Mouse (Mus musculus) common myeloid progenitor, adult 5-6 weeks (primary cell): Measurements from ENCODE around the gene Gck. TPM values are rescaled to one million over a fixed set of nuclear protein-coding genes. Genes with fewer than 3 reads are reported as not detected.

Experiments used
- ATAC-seq: replicated peaks from 2 replicates; pipeline ENCODE4 v1.8.0; 2016; ENCODE audit warnings: low read depth, mild to moderate bottlenecking, moderate TSS enrichment, inconsistent platforms; ENCODE audit not compliant: poor library complexity, severe bottlenecking
- total RNA-seq: library from RNA; stranded (forward); fragments of 200-1000, 187-1606 nt; gene quantifications from 2 replicates; pipeline ENCODE4 v1.2.3, GENCODE M21; 2017

The Gck gene
- total RNA-seq, 1 experiment from 2014 or later = not detected

DNA sequence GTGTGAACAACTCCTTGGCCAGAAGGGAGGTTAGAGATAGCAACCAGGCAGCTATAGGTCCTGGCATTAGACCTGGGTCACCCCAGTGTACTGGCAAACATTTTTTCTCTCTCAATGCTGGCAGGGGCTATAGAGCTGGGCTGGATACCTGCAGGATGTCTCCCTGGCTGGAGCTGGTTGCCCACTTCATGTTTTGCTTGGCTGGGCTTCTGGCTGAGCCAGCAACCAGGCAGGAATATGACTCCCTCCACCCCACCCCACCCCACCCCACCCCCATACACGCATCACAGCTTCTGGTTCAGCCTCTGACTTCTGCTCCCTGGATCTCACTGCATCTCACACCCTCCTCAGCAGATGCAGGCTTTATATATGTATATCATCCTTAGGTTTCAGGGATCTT is 97.6 kb downstream of the Gck start:
- ATAC-seq = no peak

DNA sequence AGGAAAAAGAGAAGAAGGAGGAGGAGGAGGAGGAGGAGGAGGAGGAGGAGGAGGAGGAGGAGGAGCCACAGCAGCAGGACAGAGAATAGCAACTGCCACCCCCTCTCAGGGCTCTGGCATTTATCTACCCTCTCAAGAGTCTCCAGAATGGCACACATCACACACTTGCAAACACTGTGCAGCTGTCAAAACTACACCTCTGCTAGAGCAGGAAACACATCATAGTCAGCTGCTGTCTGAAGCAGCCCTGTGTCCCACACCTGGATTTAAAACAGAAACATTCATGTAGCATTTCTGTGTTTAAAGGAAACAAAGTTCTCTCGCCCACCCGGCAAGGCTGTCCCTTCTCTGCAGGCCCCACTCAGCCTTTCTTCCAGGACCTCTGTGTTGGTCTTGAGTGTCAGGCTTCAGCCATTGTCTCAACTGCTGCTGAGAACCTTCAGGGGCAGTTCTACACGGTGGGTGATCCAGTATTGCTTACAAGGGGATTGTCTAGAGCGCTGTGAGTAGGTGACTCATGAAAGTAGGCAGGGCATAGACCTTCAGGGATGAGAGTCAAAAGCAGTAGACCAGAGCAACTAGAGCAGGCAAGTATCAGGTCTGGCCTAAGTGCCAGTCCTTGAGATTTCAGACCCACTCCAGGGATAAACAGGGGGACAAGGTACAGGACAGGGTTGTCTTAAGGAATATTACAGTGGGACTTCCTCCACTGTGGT is 98.7 kb downstream of the Gck start:
- no peak for ATAC-seq

Other genes starting within 250 kb of the Gck start
- 38.7 and 82.1 TPM in 2 replicates for gene Mrps24, start 234.4 kb downstream of the Gck start, total RNA-seq
- 7.4 and 10.5 TPM in 2 replicates for gene Urgcp, start 187.7 kb downstream of the Gck start, total RNA-seq
- 72.8 and 77.1 TPM in 2 replicates for gene Dbnl, start 161.6 kb downstream of the Gck start, total RNA-seq
- not detected in 2 replicates for gene Pgam2, start 146.3 kb downstream of the Gck start, total RNA-seq
- gene Polm, start 112.1 kb downstream of the Gck start, total RNA-seq = 0.97 and 2.6 TPM in 2 replicates
- gene Aebp1, start 88.1 kb downstream of the Gck start, total RNA-seq = not detected in 2 replicates
- gene Pold2, start 71.8 kb downstream of the Gck start, total RNA-seq = 49.9 and 61.2 TPM in 2 replicates
- gene Myl7, start 51.3 kb downstream of the Gck start, total RNA-seq = not detected in 2 replicates
- 32.8 and 33.6 TPM in 2 replicates for gene Ykt6, start 5.6 kb upstream of the Gck start, total RNA-seq
- gene Camk2b, start 116.3 kb upstream of the Gck start, total RNA-seq = 1.9 and 2.0 TPM in 2 replicates
- 0.78 and 1.8 TPM in 2 replicates for gene A730071L15Rik, start 249.9 kb upstream of the Gck start, total RNA-seq